Mouse (Mus musculus) mouse trophoblast stem cell (cell line): ENCODE measurements around the gene Disp1.

Experiments used
- in situ Hi-C, 2 experiments: fragments of 300-500 bp; cut with MseI, MboI; formaldehyde crosslinking; loops; 2 replicates in 1 of 2; 3 replicates in 1 of 2; pipeline ENCODE4 v1.15.1; 2025

The Disp1 gene

DNA sequence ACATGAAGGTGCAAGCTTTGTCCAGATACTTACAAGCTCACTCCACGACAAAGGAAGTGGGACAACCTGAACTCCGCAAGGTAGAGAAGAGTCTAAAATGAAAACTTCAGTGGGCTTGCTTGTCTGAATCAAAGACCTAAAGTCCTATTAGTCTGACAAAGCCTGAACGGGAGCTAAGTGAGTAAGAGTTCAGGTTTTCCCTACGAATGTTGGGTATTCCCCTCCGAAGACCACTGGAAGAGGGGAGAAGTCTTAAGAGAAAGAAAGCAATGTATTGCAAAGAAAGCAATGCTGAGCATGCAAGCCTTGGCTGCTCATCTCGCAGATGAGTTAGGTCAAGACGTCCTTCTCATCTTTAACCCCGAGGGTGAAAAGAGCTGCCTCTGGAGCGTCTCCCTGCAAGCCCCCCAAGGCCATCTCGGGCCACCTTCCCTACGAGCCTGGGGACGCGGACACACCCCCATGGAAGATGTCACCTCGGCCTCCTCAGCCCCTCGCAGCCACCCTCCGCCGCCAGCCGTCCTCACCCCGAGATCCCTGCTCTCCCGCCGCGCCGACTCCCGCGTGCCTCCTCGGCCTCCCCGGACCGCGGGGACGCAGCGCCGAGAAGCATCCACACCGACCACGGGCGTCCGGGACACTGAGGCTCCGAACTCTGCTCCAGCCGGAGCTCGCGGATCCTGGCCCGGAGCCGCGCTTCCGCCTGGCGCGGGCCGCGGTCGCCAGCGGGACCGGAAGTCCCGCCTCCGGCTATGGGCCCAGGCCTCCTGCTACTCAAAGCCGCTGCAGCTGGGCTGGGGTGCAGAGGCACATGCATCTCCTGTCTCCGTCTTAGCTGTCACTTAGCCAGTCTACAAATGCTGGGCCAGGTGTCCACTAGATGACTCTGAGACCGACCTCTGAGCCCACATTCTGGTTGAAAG is at the start of gene Disp1:
Gene Disp1, minus strand, starts transcription at position 727 of the 923 bp plus-strand sequence.
- in situ Hi-C loops, result no loop called here

DNA sequence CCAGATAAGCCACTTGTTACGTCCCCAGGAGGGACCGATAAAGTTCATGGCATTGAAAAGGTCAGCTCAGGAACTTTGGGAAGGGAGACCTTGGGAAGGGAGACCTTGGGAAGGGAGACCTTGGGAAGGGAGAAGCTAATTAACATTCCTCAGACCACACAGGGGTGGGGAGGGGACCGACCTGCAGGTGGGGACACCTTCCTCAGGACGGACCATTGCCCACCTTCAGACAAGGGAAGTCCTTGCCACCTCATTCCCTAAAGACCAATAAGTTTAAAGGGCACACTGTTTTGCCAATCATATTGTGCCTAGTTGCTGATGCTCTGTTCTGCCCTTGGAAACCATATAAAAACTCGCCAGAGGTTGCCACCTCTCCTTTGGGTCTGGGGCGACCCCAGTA is 46.3 kb upstream of the Disp1 start:
- in situ Hi-C loops, result no loop called here

DNA sequence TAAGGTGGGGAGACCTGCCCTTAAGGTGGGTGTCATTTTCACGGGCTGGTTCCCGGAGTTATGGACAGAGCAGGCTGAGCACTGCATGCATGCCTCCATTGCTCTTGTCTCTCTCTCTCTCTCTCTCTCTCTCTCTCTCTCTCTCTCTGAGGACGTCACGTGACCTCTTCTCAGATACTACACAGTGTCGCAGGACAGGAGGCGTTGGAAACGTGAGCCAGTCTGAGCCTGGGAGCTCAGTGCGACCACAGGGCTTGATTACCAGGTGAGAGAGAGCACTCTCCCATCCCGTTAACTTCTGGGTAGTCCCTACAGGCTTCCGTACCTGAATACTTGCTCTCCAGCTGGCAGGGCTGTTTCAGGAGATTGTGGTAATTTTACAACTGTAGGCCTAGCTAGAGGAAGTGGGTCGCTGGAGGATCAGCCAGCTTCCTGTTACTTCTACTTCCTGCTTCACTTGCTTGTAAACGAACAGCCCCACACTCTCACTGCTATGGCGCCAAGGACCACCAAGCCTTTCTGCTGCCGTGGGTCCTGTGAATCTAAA is 44.7 kb upstream of the Disp1 start:
- in situ Hi-C loops, result no loop called here

DNA sequence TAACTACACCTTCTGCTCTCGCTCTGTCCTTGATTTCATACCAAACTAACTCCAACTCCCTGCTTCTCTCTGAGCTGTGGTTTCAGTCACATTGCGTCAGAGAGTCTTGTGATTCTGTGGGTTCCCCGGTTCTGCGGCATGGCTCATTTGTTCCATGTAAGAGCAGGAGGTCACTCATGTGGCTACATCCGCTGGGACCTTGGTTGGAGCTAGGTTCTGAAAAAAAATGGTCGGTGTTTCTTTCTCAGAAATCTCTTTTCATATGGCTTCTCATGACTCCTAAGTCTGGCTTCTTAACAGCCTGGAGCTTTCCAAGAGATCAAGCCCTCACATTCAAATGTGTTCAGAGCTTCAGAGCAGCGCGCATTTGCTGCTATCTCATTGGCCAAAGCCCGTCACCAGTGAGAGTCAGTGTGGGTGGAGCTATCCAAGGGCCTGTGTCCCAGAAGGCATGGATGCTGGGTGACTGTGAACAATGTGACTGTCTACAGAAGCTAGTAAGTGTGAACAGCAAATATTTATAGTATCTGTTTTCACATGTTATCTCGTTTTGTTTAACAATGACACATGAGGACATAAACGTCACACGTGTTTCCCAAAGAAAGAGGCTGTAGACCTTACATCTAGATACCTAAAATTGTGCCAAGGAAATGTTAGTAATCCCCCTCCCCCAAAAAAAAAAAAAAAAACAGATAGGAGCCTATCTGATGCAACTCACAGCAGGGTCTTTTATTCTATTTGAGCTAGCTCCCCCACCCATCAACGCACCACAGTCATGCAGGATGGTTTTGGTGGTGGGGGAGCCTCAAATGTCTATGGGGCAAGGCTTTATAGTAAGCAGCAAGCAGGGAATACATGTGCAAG is 43.1 kb upstream of the Disp1 start:
- in situ Hi-C loops, result no loop called here

DNA sequence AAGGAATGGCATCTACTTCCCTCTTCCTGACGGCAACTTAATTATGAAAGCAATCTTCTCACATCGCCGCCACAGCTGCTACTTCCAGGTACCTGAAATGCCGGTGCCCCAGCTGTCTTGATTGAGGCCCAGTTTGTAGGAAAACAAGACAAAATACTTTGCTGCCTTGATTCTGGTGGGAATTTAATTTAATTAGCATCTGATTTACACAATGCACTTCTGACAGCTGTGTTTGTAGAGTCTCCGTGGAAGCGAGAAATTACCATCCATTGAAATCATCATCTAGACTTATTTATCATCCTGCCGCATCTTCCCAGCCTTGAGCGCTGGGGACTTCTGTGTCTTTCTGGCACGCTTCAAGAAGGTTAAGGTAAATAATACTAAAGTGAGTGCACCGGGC is 31.3 kb upstream of the Disp1 start:
- in situ Hi-C loops, result no loop called here

DNA sequence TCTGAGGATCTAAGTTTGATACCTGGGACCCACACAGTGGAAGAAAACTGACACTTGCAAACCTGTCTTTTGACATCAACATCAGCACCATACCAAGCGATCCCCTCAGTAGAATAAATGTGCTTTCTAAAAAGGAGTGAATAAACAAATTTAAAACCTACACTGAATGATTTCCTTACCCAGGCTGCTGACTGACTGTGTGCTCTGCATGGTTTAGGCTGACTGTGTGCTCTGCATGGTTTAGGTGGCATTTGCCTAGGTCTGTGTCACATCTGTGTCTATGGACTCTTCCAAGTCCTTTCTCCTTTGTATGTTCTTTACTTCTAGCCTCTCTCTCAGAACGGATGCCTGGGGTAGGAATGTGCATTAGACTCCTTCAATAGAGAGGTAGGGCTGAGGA is 30.5 kb upstream of the Disp1 start:
- in situ Hi-C loops, result no loop called here

DNA sequence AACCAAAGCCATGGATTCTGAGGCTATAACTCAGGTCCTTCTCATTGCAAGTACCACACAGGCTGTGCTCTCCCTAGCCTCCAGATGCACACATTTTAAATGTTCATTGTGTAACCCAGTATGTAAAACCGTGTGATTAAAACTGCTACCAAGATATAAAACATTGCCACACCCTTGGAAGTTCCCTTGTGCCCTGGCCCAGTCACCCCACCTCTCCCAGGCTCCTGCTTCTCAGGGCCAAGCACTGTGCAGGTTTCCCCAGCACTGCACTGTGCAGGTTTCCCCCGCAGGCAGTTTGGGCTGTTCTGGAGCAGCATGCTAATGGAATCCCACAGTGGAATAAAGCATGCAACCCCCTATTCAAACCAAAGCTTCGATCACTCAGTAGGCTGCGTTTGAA is 29.3 kb upstream of the Disp1 start:
- in situ Hi-C loops, result no loop called here

DNA sequence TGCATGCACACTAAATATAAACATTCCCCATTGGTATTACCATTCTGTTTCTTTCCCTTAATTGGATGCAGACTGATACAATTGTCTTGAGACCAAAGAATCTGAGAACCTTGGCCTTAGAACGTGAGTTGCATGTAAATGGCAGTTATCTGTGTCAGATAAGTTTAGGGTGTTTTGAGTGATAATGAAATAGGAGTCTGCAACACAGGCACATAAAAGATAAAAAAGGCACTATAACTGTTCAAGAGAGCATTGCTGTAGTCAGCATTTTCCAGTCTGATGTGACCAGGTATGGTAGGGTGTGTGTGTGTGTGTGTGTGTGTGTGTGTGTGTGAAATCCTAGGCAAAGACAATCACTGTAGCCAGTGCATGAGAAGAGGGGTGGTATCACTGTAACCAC is 26.8 kb upstream of the Disp1 start:
- in situ Hi-C loops, result no loop called here

DNA sequence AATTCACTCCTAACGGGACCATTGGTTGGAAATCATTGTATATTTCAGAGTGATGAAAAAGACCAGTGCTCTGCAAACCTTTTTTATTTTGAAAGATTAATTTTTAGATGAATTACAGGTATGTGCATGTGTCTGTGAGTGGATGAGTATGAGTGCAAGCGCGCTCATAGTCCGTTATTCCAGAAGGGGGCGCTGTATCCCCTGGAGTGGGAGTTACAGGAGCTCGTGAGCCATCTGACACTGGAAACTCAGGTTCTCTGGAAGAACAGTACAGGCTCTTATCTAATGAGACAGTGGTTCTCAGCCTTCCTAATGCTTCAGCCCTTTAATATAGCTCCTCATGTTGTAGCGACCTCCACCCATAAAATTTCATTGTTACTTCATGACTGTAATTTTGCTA is 22.0 kb upstream of the Disp1 start:
- in situ Hi-C loops, result no loop called here

DNA sequence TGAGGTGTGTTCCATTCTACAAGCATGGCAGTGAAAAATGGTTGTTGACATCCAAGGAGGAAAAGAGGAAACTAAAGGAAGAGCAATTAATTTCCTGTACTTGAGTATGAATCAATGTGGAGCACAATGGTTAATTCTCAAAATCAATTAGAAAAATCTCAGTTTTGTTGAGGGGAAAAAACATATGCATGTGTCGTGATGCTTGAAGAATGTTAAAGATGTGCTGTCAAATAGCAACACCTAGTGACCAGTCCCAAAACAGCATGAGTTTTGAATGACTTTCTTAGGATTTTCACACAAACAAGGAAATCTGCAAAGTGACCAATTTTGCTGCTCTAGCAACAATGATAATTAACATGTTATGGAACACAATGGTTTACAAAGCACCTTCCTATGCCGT is 16.6 kb upstream of the Disp1 start:
- in situ Hi-C loops, result no loop called here

DNA sequence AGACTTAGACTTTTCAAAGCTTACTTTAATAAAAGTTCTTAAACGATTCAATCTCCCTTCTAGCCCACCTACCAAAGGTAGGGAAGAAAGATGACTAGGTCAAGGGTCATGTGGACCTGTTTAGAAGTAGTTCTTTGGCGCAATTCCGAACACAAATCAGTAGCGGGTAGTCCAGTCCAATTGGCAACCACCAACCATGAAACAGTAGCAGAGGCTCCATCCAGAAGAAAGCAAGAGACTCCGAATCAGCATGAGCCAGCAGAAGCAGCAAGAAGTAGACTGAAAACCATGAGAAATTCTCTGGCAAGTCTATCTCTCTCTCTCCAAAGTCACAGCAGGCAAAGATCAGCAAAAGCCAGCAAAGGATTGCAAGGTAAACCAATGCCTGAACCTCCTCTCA is 15.1 kb upstream of the Disp1 start:
- in situ Hi-C loops, result no loop called here

DNA sequence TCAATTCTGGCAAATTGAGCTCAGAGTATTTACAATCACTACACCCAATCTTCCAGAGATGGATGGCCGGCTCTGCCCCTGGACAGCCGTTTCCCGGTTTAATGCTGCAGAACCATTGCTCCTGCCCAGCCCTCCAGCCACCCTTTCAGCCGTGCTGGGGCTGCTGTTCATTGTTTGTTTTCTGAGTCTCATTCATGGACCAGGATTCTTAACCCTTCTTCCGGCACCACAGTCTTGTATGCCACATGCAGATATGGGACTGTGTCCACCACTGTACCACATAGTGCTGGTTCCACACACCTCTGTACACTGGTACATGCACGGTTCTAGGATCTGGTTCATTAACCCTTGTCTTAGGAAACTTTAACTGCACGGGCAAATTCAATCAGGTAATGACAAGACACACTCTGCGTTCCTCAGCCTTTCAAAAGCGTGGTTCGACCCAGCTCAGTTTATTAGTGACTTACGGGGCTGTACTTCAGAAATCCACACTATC is 12.4 kb upstream of the Disp1 start:
- in situ Hi-C loops, result no loop called here

DNA sequence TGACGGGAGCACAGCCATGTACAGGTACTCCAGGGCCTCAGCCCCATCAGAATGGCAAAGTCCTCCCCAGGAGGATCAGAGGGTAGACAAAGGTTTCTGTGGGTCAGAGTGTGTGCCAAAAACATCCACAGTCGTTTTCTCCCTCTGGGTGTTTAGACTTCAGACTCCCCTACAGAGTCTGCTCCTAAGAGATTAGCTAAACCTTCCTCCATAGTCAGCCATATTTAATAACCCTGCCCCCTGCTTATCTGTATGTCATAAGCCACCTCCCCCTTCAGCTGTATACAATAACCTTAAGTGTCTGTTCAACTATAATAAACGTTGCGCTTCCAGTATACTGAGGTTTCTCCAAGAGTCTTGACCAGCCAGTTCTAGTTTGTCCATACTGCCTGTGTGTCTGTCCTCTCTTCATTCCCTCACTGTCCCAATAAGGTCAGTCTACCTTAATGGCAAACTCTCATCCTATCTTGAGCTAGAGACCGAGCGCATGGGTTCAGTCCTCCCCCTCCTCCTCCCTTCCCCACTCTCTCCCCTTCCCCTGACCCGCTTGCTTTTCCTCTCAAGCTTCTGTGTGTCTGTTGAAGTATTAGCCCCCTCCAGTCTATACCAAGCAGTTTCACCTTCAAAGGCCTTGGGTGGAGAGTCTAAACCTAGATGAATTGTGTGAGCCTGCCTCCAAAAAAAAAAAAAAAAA is 11.8 kb upstream of the Disp1 start:
- in situ Hi-C loops, result no loop called here

DNA sequence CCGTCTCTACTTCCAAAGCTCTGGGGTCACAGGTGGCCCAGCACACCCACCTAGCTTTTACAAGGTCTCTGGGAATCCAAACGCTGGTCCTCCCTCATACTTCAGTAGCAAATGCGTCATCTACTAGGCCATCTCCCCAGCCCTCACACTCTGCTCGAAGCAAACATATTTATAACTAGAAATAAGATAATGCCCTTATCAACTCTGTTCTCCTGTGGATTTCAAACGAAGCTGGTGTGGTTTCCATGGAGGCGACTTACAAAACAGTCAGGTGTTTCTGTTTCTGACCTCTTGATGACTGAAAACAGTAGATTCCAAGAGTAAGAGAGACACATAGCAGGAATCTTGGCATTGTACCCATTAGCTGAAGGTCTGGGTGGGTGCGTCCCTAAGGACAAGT is 6.1 kb upstream of the Disp1 start:
- in situ Hi-C loops, result no loop called here

DNA sequence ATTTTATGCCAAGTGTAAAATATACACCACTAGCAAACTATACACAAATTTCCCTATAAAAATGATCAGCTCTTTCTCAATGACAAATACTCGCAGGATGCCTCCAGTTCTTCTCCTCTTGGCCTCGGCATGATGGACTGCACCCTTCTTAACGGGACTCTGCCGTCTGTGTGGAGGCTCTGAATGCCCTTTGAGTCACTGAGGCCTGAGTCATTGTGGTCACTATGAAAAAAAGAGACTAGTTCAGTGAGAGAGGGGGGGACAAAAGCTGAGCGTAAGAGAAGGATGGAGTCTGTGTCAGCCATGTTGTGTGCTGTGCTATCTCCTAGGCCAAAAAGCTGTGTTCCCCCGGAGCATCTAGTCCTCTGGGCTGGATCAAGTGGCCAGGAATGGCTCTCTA is 2.3 kb downstream of the Disp1 start:
- in situ Hi-C loops, result no loop called here

DNA sequence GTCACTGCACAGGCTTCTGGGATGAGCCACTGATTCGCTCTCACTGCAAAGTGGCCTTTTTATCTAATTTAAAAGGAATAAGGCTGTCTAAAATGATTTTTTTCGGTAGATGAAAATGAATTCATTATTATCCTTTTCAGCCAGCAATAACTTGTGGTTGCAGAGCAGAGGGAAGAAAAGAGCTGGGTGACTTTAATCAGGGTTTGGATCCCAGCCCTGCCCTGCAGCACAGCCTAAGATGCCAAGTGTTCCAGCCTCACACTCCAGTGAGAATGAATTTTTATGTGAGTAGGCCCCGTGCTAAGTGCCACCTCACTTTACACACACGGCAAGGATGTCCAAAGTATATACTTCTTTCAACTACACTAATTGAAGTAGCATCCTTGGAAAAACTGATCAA is 4.6 kb downstream of the Disp1 start:
- in situ Hi-C loops, result no loop called here

DNA sequence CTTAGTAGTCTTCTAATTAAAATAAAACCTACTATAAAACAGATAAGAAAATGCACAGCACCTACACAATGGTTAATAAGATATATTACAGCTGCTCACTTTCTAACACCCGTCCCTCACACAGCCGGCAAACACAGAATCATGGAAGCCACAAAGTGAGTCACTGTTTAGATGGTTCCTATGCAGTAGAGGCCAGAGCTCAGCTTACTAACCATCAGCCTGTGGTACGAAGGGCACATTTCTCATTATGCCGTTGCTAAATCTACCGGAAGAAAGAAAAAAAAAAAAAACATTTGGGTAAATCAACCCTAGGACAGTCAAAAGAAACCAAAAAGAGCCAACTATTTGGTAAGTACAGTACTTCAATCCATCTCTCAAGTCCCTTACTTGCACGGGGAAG is 5.6 kb downstream of the Disp1 start:
- in situ Hi-C loops, result no loop called here

DNA sequence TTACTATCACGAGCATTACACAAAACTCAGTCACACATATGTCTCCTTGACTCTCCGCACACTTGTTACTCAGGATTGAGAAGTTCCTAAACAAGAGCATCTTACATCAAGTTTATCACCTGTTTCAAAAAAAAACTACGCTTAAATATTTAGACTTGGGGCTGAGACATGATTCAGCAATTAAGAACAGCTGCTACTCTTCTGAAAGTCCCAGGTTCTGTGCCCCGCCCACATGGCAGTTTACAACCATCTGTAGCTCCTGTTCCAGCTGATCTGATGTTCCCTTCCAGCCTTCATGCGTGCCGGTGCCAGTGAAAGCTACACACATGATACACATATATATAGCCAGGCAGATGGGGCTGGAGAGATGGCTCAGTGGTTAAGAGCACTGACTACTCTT is 7.5 kb downstream of the Disp1 start:
- in situ Hi-C loops, result no loop called here

DNA sequence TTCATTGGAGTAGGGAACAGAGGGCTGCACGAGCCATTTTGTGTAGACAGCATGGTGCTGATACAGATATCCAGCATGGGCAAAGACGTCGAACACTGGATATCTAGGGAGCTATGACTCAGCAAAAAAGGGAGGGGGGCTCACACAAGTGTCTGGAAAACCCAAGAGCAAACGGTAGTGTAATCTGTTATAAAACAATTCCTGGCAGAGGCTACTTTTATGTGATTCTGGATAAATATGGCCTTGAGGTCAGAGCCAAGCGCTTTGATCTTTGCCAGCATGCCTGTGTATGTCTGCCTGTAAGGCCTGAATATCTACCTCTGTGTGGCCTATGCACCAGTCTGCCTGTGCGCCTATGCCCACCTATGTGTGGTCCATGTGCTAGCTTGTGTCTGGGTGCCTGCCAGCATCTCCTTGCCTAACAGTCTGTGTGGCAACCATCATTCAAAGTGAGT is 8.5 kb downstream of the Disp1 start:
- in situ Hi-C loops, result no loop called here

DNA sequence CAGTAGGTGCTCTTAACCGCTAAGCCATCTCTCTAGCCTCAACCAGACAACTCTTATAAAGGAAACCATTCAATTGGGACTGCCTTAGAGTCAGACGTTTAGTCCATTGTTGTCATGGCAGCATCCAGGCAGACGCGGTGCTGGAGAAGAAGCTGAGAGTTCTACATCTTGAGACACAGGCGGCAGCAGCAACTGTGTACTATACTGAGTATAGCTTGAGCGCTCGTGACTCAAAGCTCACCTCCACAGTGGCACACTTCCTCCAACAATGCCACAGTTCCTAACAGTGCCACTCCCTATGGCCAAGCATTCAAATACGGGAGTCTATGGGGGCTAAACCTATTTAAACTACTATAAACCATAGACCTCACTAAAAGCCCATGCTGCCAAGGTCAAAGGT is 11.2 kb downstream of the Disp1 start:
- in situ Hi-C loops, result no loop called here

DNA sequence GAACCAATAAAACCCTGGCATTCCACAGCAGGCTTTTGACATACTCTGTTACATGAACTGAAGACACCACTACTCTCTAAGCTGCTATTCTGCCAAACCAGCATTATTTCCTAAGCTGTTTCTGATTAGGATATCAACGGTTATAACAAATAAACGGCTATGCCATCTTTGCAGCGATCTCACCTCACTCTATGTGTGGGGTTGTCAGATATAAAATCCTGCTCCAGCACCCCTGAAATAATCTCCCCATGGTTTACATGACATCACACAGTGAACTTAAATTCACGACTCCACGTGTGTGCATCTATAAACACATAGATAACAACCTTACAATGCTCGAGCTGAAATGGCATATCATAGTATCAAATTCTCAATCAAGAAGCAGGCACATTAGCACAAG is 13.7 kb downstream of the Disp1 start:
- in situ Hi-C loops, result no loop called here

DNA sequence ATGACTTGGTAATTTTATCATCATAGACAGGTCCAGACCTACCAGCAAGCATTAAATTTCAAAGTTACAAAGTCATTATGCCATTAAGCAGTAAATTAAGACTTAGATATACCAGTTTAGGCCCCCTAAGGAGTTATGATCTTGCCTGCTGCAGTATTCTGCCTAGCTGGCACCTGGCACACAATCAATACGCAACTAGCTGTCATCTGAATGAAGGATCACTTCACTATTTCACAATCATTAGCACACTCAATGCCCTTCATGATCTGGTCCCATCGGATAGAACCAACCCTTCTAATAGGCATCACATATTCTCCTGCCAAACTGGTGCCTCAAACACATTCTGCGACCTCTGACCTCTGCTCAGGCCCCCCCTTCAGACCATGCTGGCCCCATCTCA is 14.2 kb downstream of the Disp1 start:
- in situ Hi-C loops, result no loop called here
